Mouse (Mus musculus) lung, postnatal 0 days (tissue): ENCODE measurements around the gene Rhoa.

Source experiments
- CTCF ChIP-seq: IDR thresholded peaks from 2 replicates; pipeline ENCODE4 v1.5.1; 2016; ENCODE audit warnings: antibody characterized with exemption, mild to moderate bottlenecking
- EP300 ChIP-seq: IDR thresholded peaks from 2 replicates; pipeline ENCODE4 v1.6.1; 2016; ENCODE audit warnings: antibody characterized with exemption, mild to moderate bottlenecking, control low read depth

GRCm38 (mm10) chr9:108272691-108273090 lies 33.2 kb upstream of the Rhoa start:
- TF ChIP-seq EP300 (no peak), CTCF (no peak)
